Mouse (Mus musculus) gastrocnemius, postnatal 36 days (tissue): ENCODE measurements around the gene Nos3. TPM values are rescaled to one million over a fixed set of nuclear protein-coding genes. Genes with fewer than 3 reads are reported as not detected.

ENCODE experiments used
- DNase-seq, 2 experiments: peaks; one replicate each; pipeline ENCODE4 v3.0.0; 2022
- intact Hi-C: fragments of 180-260 bp; cut with DNase I; formaldehyde crosslinking; loops from one replicate; pipeline ENCODE4 v1.15.1; 2025
- total RNA-seq, 2 experiments: library from RNA; stranded (reverse); gene quantifications; 2 replicates each; pipeline ENCODE4 v1.2.3; 2021

The Nos3 gene
- total RNA-seq, 2 experiments from 2014 or later = 4.9 to 5.4 TPM

GRCm38 (mm10) chr5:24369767-24370166, 5.2 kb downstream of the Nos3 start:
- intact Hi-C loops = no loop called here
- no peak for DNase-seq

GRCm38 (mm10) chr5:24373807-24374206, 9.2 kb downstream of the Nos3 start:
- no peak for DNase-seq
- intact Hi-C loops = no loop called here

GRCm38 (mm10) chr5:24374216-24374615, 9.6 kb downstream of the Nos3 start:
- DNase-seq = no peak
- intact Hi-C loops = no loop called here

GRCm38 (mm10) chr5:24374666-24375328, 10.2 kb downstream of the Nos3 start:
- intact Hi-C loops = no loop called here
- no peak for DNase-seq

GRCm38 (mm10) chr5:24378700-24379099, 14.1 kb downstream of the Nos3 start:
- intact Hi-C loops = no loop called here
- DNase-seq = no peak

GRCm38 (mm10) chr5:24379501-24379900, 14.9 kb downstream of the Nos3 start:
- intact Hi-C loops = no loop called here
- no peak for DNase-seq

- intact Hi-C loops = no loop called here
- no peak for DNase-seq
Observed at GRCm38 (mm10) chr5:24380499-24380898, 15.9 kb downstream of the Nos3 start.

- no peak for DNase-seq
- intact Hi-C loops = no loop called here
Observed at GRCm38 (mm10) chr5:24381486-24381885, 16.9 kb downstream of the Nos3 start.

- no peak for DNase-seq
- intact Hi-C loops = no loop called here
Observed at GRCm38 (mm10) chr5:24381988-24382387, 17.4 kb downstream of the Nos3 start.

GRCm38 (mm10) chr5:24383026-24383859, 18.6 kb downstream of the Nos3 start:
- peak; percentile 70 to 75 for DNase-seq
- intact Hi-C loops = no loop called here

- intact Hi-C loops = no loop called here
- DNase-seq = no peak
Observed at GRCm38 (mm10) chr5:24384407-24384806, 19.8 kb downstream of the Nos3 start.

- DNase-seq = no peak
- intact Hi-C loops = no loop called here
Observed at GRCm38 (mm10) chr5:24385374-24385773, 20.8 kb downstream of the Nos3 start.

GRCm38 (mm10) chr5:24385887-24386550, 21.4 kb downstream of the Nos3 start:
- DNase-seq = no peak
- intact Hi-C loops = no loop called here

- DNase-seq = peak; percentile 36 to 46
- intact Hi-C loops = no loop called here
Observed at GRCm38 (mm10) chr5:24387264-24388241, 22.9 kb downstream of the Nos3 start.

- no peak for DNase-seq
- intact Hi-C loops = no loop called here
Observed at GRCm38 (mm10) chr5:24388246-24388915, 23.8 kb downstream of the Nos3 start.

GRCm38 (mm10) chr5:24389011-24389657, 24.5 kb downstream of the Nos3 start:
- no peak for DNase-seq
- intact Hi-C loops = no loop called here

GRCm38 (mm10) chr5:24389658-24390020, 25.0 kb downstream of the Nos3 start:
- intact Hi-C loops = no loop called here
- no peak for DNase-seq

GRCm38 (mm10) chr5:24391864-24392263, 27.3 kb downstream of the Nos3 start, which contains the start of gene Atg9b:
Atg9b (minus strand) TSS chr5:24392143.
- intact Hi-C loops = no loop called here
- no peak for DNase-seq

- intact Hi-C loops = no loop called here
Observed at GRCm38 (mm10) chr5:24392724-24393123, 28.1 kb downstream of the Nos3 start.

More at GRCm38 (mm10) chr5:24392724-24393123, 28.1 kb downstream of the Nos3 start:
- DNase-seq = no peak
